Mouse (Mus musculus) frontal cortex, postnatal 25 days (tissue): ENCODE results near the gene Kras.

Experiments
- DNase-seq, 2 experiments: peaks; one replicate each; pipeline ENCODE4 v3.0.0; 2022; ENCODE audit warnings: low spot score in 2 of 2

Gene Kras

GRCm38 (mm10) chr6:145193038-145193437, 57.0 kb downstream of the Kras start:
- no peak for DNase-seq

GRCm38 (mm10) chr6:145187093-145188088, 62.6 kb downstream of the Kras start:
- DNase-seq, result peak in 1 of 2 experiments; percentile 26

GRCm38 (mm10) chr6:145186096-145186495, 63.9 kb downstream of the Kras start:
- DNase-seq, result no peak

- DNase-seq, result no peak
Measured at GRCm38 (mm10) chr6:145182044-145182443, 68.0 kb downstream of the Kras start.

GRCm38 (mm10) chr6:145179665-145180064, 70.4 kb downstream of the Kras start:
- no peak for DNase-seq

- no peak for DNase-seq
Measured at GRCm38 (mm10) chr6:145176474-145176873, 73.6 kb downstream of the Kras start.

- DNase-seq, result no peak
Measured at GRCm38 (mm10) chr6:145175571-145175981, 74.5 kb downstream of the Kras start.

GRCm38 (mm10) chr6:145173781-145174191, 76.3 kb downstream of the Kras start:
- DNase-seq, result no peak

GRCm38 (mm10) chr6:145171892-145172606, 78.0 kb downstream of the Kras start:
- DNase-seq, result no peak
